Mouse (Mus musculus): ENCODE measurements around the gene Plekhm1.

Gene Plekhm1

DNA sequence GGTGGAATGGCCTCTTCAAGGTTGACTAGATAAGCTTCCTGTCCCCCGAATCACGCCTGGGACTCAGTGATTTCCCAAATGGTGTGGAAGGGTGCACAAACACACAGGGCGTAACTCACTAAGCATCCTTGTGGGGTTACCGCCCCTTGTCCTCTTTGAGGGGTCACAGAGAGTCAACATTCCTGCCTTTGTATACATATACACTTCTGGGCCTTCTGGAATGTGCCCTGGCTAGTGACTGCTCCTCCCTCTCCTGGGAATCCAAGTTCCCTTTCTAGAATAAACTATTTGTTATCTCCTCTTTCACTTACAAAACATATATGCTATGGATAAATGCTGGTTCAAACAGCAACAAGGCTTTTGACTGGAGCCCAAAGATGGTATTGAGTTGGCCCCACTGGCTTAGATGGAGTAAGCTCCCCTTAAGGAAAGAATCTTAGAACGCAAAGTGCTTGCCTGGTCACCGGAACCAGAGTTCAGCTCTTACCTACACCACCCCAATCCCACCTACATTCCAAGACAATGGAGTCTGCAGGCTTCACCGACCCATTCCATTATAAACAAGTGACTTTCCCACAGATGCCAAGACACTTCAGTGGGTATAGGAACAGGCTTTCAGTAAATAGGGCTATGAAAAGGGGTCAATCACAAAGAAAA, 24.5 kb downstream of the Plekhm1 start:
- no peak for DNase-seq

DNA sequence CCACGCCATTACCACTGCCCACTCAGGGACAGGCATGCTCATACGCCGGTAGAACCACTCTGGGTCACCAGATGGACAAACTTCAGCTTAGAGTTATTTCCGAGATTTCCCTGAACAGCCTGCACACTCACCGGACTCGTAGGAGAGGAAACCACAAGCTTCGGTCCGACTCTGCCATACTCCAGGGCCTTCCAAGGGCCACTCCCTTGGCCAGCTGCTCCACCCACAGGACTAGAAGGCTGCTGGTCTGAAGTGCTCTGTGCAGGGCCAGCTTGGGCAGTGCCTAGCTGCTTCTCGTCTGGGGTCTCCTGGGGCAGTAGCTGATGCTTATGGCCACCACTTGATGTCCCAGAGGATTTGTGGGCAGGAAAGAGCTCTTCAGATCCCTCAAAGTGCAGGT, 25.7 kb downstream of the Plekhm1 start:
- DNase-seq = no peak

DNA sequence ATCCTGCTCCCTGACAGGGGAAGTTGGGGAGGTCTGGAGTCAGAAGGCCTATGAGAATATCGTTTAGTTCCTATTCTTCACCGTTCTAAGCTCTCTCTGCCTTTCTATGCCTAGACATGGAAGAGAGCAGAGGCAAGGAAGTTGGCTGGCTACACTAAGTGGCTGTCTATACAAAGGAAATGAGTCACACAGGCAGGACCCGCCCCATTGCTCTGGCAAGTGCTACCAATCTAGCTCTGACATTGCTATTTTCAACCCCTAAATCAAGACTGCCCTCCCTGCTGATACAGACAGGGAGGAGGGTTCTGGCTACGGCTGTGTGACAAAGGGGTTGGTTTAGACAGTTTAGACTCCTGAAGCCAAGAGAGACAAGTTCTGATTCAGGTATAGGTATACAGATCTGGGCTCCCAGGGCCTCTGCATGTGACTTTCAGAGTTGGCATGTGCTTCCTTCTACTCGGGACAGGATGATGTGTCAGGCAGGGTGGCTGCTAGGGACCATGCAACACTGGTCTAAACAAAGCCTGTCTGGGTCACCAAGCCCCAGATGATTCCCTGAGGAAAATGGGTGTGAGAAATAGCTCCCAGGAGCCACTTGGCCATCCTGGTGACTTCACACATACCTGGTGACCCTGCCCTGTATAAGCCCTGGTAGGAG, 30.4 kb downstream of the Plekhm1 start:
- DNase-seq = no peak

DNA sequence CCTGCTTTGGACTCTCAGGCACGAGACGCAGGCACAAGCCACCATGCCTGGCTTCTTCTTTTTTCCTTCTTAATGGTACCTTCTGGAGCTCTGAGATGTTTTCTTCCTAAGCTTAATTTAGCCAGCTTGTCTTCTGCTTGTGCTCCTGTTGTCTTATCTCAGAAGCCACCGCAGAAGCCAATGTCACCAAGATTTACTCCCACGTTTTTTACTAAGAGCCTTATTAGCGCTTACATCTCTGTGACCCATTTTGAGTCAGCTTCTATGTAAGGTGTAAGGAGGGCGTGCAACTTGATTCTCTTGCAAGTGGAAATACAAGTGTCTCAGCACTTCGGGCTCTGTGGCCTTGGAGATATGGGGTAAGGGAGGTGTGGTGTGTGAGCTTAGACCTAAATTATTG, 31.0 kb downstream of the Plekhm1 start:
- no peak for DNase-seq

DNA sequence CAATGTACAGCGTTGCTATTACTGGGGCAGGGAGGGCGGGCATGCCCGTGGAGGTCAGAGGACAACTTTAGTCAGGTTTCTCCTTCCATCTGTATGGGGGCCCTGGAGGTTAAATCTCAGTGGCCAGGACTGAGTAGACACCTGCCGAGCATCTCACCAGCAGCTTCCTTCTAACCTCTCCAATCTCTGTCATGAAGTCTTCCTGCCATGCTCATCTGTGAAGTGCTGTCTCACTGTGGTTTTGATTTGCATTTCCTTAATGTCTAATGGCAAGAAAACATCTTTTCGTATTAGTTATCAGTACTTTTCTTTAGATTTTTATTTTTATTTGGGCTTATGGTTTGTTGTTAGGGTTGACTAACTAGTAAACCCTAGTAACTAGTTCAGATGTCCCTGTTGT, 32.0 kb downstream of the Plekhm1 start:
- no peak for DNase-seq

DNA sequence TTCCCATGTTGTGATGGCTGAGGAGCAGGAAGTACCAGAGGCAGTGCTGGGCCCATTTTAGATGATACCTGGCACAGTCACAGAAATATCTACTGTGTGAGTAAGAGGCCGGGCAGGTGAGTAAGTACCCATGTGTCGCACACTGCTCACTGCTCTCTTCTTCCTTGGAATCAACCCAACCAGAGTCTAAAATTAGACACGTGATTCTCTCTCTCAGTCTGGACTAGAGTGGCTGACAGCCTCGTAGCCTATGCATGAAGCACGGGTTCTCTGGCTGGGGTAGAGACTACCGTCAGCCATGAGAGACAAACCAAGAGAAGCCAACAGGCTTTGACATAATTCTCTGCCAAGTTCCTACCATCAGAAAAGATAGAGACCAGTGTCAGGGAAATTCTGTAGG, 34.1 kb downstream of the Plekhm1 start:
- no peak for DNase-seq

DNA sequence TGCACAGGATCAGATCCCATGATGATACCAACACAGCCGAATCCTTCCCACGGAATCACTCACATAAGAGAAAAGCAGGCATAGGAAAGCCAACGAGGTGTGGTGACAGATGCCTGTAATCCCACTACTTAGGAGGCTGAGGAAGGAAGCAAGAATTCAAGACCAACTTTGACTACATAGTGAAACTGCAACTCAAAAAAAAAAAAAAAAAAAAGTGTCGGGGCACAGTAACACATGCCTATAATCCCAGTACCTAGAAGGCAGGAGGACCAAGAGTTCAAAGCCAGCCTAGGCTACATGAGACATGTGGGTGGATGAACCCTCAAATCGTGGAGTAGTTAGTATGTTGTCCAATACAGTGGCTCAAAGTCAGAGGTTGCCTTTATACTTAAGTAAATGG, 36.7 kb downstream of the Plekhm1 start:
- DNase-seq = no peak

DNA sequence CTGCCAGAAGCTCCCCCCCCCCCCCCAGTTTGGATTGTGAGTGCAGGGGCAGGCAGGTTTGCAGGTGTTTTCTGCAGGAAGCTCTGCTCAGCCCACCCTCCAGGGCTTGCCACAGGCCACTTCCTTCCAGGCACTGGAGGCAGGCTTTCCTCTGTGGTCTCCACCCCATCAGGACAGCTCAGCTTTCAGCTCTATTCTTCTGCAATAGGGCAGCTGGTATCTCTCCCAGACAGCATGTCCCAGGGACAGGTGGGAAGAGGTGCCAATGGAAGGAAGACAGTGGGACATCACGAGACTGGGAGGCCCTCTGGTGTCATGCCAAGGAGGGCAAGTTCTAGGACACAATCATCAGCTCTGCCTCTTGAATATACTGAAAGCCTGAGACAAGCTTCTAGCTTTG, 37.2 kb downstream of the Plekhm1 start:
- peak; percentile 56 for DNase-seq

DNA sequence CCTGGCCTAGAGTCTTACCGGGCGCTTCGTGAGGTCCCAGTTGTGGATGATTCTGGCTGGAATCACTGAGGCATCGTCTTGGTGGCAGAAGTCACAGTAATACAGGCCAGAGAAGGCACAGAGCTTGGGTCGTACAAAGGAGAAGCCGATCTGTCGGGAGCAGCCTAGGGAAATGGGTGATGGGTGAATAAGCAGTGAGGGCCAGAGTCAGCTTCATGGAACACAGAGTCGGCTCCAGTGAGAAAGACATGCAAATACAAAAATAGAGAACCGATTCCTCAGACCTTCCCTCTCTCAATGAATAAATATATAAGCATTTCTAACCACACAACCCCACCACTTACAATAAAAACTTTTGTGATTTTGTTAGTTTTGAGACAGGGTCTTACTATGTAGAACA, 38.6 kb downstream of the Plekhm1 start:
- DNase-seq = no peak

DNA sequence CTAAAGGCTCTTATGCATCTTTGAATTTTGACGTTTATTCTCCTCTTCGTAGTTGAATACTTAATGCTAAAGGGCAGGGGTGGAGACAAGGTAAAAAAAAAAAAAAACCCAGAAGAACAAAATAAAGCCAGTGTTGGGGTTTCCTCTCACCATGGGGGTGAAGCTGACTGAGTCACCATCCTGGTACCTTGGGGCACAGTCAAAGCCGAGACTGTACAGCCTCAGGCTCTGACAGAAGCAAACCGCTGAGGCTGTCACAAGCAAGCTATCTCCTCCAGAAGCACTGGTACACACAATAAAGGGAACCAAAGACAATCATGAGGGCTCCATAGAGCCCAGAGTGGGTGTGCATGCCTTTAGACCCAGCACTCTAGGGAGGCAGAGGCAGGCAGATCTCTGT, 39.9 kb downstream of the Plekhm1 start:
- DNase-seq = no peak

DNA sequence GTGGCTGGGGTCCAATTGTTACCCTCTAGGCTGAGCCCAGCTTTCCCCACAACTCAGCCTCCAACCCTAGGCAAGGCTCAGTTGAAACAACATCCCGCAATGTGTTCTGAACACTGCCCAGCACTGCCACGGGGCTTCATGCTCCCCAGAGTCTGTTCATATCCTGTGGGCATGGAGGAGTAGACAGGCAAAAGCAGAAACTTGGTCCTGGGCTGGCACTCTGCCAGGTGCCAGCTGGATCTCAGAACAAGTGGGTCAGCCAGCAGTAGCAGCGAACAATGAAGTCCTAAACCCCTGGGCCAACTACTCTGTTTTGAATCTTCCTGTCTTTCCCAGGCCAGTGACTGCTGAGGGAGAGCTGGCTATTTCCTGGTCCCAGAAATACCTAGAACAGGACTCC, 40.4 kb downstream of the Plekhm1 start:
- DNase-seq = peak; percentile 46

DNA sequence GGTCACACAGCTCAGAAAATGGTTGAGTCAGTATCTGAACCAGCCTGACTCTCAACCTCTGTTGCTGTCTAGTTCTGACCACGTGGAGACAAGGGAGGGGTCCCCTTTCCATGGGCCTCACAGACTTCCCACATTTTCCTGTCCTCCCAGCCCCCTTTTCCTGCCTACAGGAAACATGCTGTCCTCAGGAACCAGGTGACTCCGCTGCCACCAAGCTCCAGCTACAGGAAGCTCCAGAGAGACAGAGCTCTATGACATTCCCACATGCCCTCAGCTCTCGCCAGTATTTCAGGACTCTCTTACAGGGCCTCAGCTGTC, 41.3 kb downstream of the Plekhm1 start:
- no peak for DNase-seq

DNA sequence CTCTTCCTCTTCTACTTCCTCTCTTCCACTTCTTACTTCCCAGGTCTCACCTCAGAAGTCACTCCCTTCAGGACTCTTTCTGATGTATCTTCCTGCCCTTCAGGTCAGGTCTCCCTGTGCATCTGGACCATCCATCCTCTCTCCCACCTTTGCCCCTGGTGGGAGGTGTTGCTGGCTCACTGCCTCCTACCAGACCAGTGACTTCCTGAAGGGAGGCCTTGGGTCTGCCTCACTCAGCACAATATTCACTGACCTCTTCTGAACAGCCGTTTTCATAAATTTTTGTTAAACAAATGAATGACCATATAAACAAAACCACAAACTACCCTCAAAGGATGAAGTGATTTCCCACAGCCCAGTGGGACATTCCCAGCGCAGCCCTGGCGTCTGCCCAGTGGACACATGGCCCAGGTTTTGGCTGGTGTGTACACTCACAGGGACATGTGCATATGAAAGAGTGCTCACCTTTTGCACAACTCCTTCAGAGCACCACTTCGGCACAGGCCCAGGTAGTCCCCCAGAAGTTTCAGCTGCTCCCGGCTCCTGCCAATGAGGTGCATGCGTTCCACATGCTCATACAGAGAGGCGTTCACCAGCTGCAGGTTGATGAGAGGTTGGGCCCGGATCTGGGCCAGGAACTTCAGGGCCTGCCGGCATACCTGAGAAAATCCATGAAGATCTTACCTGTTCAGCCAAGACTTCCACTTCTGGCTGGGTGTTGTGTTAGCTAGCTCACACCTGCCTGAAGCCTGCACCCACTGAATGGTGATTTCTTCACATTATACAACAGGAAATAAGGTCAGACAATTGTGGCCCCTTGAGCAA, 41.9 kb downstream of the Plekhm1 start:
- no peak for DNase-seq

DNA sequence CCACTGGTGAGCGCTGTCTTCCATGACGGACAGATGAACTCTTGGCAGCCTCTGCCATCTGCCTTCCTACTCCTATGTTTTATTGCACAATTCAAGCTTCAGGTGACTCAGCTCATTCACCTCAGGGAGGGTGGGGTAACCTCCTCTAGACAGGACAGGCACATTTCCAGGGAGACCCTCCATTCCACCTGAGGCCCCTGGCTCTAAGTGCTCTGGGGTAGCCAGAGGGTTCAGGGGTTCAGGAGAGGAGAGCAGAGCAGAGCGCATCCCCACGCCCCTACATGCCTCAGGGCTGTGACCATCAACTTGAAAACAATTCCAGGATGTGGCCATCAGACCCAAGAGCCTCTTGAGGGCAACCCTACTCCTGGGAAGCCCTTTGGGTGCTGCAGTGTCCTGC, 47.0 kb downstream of the Plekhm1 start:
- no peak for DNase-seq

DNA sequence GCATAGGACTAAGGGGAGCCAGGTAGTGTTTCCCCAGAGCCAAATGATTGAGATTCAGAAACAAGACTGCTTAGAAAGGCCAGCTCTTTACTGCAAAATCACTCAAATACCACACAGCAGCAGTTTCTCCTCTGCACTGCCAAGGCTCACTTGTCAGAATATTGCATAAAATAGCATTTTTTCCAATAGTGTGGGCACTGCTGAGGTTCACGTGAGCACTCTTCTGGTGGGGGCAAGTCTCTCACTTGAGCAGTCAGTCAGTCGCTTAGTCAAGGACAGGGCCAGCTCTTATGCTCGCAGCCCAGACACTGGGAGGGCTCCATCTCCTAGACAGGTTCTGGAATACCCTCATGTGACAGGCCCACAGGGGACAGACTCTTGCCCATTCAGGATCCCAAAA, 47.5 kb downstream of the Plekhm1 start:
- DNase-seq = no peak

DNA sequence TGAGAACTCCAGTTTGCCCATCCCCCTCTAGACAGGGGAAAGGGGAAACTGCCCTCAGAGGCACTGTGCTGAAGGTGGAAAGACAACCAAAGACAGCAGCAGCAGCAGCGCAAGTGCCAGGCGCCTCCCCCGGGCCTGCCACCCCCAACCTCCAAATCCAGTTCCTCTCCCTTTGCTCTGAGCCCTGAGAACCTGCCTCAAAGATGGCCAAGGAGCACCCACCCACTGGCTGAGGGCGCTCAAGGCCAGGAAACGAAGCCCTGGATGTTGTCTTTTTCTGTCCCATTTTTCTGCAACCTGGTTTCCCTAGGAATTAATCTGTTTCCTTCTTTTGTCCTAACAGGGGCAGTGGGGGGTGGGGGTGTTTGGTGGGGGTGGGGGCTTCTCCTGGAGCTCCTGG, 48.2 kb downstream of the Plekhm1 start:
- DNase-seq = no peak

DNA sequence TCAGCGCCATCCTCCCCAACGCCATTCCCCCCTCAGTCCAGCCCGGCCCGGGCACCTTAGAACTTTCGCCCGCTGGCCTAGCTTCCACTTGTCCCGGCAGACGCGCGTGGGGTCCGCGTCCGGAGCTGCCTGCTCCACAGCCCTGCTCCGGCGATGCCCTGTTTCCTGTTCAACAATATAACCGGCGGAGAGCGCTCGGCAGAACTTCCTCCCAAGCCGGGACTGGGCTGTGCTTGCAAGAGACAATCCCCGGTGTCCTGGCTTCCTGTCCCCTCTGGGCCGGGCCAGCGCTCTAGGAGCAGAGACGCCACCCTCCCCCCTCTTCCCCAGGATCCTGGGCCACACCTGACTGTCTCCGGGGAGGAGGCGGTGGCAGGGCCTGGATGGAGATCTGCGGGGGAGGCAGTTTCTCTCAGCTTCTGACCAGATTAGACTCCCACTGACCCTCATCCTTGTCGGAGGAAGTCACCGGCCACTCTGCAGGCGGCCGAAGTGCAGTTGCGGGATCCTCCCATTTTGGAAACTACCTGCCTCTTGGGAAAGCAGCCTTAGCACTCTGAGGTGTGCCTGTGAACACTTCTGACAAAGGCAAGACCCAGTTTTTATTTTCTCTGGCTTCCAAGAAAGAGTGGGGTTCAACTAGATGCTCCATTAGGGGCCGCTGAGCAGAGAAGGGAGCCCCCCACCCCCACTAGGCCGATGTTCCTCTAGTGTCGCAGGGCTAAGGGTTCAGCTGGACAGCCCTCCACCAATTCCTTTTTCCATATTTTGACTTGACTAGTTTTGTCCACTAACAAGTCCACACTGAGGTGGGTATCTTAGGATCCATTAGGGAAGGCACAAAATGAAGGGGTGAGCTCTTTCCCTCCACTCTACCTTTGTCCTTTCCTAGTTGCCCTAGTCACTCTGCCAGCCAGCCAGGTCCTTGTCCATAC, 49.0 kb downstream of the Plekhm1 start, which contains the start of gene Arhgap27:
Gene Arhgap27, minus strand, starts transcription at position 479 of the 935 bp plus-strand sequence.
- peak; percentile 45 for DNase-seq

DNA sequence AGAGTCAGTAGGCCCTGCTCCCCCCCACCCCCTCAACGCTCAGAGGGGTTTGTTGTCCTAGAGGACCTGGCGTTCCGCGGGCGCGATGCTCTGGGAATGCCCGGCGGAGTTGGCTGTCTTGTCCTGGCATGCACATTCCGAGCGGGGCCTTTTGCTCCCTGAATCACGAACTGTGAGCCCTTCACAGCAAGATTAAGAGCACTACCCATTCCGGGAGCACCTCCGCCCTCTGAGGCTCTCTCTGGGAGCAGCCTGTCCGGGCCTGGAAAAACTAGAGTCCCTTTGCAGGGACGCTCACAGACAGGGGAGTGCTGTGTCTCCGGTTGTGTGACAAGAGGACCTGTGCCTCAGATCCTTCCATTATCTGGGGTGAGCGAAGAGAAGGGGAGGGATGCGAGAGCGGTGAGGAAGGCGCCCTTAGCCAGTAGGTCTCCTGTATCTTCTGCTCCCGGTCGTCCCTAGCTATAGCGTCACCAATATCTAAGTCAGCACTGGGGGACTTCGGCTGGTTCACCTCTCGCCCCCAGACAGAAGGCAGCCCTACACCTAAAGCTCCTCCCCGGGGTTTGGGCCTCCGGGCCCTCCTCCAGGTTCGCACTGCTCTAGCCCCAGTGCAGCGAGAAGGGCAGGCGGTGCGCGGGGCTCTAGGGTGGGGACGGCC, 49.8 kb downstream of the Plekhm1 start:
- DNase-seq = no peak

DNA sequence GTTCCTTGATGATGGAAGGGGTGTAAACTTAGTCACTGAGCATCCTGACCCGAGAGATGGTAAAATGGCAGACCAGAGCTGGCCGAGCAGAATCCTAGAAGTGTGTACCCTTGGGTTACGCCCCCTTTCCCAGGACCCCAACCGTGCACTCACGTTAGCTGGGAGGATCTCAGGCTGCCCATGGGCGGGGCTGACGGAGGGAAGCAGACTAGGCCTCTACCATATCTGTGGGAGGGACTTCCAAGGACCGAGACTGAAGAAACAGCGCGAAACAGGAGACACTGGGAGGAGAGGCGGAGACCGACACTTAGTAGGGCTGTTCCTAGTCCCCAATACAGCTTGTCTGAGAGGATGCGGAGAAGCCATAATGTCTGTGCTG, 50.4 kb downstream of the Plekhm1 start:
- DNase-seq = peak; percentile 39

DNA sequence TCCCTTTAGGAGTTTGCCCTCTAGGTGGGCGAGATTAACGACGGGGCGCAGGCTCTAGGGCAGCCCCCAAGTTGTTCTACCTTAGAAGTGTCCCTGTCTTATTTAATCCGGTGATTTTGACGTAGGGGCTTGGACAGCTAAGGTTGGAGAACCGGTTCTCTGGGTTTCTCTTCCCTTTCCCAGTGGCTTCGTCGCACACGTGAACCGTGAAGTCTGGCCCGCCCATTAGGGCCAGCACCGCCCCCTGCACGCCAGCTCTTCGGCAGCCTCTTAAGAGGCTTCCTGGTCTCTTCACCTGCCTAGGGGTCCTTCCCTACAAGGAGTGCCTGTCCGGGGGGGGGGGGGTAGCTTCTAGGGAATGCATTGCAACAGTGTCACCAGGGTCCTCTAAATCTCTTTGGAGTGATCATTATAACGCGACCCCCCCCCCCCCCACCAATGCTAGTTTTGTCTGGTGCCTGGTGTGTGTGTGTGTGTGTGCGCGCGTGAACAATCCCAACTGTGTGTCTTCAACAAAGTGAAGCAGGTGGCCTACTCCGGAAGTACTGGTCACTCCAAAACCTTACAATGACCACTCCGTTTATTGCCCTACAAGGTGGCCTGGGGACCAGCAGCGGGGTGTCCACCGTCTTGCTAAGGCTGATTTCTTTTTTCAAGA, 51.0 kb downstream of the Plekhm1 start:
- no peak for DNase-seq

DNA sequence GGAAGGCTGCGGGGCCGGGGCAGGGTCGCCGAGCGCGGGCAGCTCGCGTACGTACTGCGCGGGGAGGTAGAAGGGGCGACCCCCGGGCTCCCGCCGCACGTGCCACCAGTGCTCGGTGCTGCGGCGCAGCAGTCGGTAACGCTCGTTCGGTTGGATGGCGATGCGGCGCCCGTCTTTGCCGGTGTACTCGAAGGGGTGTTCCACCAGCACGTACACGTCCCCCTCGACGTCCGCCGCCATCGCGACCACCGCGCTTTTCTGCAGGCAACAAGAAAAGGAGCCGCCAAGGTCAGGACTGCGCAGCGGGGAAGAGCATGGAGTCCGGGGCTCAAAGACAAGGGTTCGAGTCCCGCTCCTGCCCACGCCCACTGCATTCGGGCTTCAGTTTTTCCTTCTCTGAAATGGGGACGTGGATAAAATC, 51.8 kb downstream of the Plekhm1 start:
- DNase-seq = no peak

Measured in cerebellum, adult 9-11 months (tissue).